Mouse (Mus musculus) embryonic fibroblast, embryonic 13.5 days (primary cell): ENCODE results near the gene Myo1c. TPM values are rescaled to one million over a fixed set of nuclear protein-coding genes. Genes with fewer than 3 reads are reported as not detected.

Experiments
- H3K27ac ChIP-seq: 2 replicates; pipeline ENCODE4 v1.5.1; 2012; ENCODE audit warnings: low read length, control low read depth, inconsistent platforms; ENCODE audit not compliant: insufficient read depth
- H3K4me1 ChIP-seq: 2 replicates; pipeline ENCODE4 v1.6.1; 2011; ENCODE audit warnings: low read length; ENCODE audit not compliant: control insufficient read depth, insufficient read depth
- H3K4me3 ChIP-seq: 2 replicates; pipeline ENCODE4 v1.5.1; 2011; ENCODE audit warnings: mild to moderate bottlenecking, control low read depth, low read length; ENCODE audit not compliant: insufficient read depth
- CTCF ChIP-seq: IDR thresholded peaks from 2 replicates; pipeline ENCODE4 v1.5.1; 2011; ENCODE audit warnings: mild to moderate bottlenecking, control low read depth, low read length, moderate library complexity, borderline replicate concordance; ENCODE audit not compliant: insufficient read depth
- POLR2A ChIP-seq: IDR thresholded peaks from 2 replicates; pipeline ENCODE4 v1.6.1; 2011; ENCODE audit warnings: low read depth, mild to moderate bottlenecking, control low read depth, low read length, moderate library complexity
- polyA plus RNA-seq: library from polyadenylated mRNA; stranded (reverse); fragments of >200 nt; gene quantifications from 2 replicates; pipeline ENCODE4 v1.2.4, GENCODE M21; 2011; ENCODE audit warnings: low read depth; ENCODE audit not compliant: missing spikeins, insufficient read length

Gene Myo1c
- polyA plus RNA-seq, 1 experiment, result 169 TPM

- no peak for TF ChIP-seq CTCF
- no peak for TF ChIP-seq POLR2A
- peaks cover 10% of the 10 kb centered on the region for H3K4me1 ChIP-seq
- no peak overlapping the region for H3K27ac ChIP-seq
- no peak overlapping the region for H3K4me3 ChIP-seq
Measured at GRCm38 (mm10) chr11:75700557-75700956, 50.3 kb downstream of the Myo1c start.

DNA sequence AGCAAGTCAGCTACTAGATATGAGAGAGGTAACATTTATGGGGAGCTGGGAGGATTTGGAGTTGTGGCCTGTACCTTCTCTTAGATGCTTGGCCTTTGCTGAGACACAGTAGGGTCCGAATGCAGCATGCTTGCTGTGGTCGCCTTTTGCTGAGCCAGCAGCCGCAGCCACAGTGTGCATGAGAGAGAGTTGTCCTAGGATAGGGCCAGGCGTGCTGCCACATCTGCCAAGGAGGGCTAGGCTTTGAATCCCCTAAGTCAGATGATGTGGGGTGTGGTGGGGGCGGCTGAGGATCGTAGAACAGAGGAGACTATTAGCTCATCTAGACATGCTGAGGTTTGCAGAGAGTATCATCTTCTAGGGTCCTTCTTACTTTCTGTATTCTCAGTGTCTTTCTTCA is 52.5 kb downstream of the Myo1c start:
- TF ChIP-seq CTCF, result no peak
- no peak for TF ChIP-seq POLR2A
- H3K4me3 ChIP-seq, result no peak overlapping the region
- H3K27ac ChIP-seq, result no peak overlapping the region

DNA sequence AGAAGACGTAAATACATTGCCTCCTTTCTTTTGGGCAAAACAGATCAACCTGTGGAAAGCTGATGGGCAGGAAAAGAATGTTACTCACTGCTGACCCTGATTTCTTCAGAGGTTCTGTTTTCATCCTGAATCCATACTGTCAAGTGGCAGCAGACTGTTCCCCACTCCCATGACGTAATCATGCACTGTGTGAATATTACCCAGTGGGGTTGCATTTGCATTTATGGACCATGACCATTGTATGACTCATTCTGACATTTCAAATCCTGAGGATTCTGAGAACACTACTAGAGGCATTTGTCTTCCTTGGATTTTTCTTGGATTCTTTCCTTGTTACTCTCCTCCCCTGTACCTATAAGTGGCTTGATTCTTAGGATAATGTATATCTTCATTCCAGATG is 53.4 kb downstream of the Myo1c start:
- H3K4me1 ChIP-seq, result peaks cover 10% of the 10 kb centered on the region
- TF ChIP-seq CTCF (no peak), POLR2A (no peak)
- H3K4me3 ChIP-seq, result no peak overlapping the region
- no peak overlapping the region for H3K27ac ChIP-seq

More for the DNA sequence above, 52.5 kb downstream of the Myo1c start:
- H3K4me1 ChIP-seq, result peaks cover 10% of the 10 kb centered on the region

- H3K4me3 ChIP-seq, result no peak overlapping the region
- H3K4me1 ChIP-seq, result no peaks in the 10 kb centered on the region
- TF ChIP-seq POLR2A (no peak), CTCF (no peak)
Measured at GRCm38 (mm10) chr11:75713949-75714348, 63.6 kb downstream of the Myo1c start.

DNA sequence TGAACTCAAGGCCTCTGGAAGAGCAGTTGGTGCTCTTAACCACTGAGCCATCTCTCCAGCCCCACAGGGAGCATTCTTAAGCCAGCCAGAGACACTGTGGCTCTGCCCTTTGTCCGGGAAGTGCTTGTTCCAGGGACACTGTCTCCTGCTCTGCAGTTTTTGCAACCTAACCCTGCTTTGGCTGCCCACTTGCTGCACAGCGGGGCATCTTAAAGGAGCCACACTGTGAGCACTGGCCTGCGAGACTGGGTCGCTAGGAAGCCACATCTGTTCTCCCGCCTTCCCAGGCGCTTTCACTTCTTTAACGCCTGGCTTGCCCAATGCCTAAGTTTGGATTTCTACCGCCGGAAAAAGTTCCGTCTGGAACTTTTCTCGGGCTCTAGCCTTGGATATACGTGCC is 65.3 kb downstream of the Myo1c start:
- Histone ChIP-seq H3K27ac (no peak overlapping the region), H3K4me3 (no peak overlapping the region), H3K4me1 (no peaks in the 10 kb centered on the region)
- TF ChIP-seq POLR2A (no peak), CTCF (no peak)

More at GRCm38 (mm10) chr11:75713949-75714348, 63.6 kb downstream of the Myo1c start:
- H3K27ac ChIP-seq, result no peak overlapping the region

DNA sequence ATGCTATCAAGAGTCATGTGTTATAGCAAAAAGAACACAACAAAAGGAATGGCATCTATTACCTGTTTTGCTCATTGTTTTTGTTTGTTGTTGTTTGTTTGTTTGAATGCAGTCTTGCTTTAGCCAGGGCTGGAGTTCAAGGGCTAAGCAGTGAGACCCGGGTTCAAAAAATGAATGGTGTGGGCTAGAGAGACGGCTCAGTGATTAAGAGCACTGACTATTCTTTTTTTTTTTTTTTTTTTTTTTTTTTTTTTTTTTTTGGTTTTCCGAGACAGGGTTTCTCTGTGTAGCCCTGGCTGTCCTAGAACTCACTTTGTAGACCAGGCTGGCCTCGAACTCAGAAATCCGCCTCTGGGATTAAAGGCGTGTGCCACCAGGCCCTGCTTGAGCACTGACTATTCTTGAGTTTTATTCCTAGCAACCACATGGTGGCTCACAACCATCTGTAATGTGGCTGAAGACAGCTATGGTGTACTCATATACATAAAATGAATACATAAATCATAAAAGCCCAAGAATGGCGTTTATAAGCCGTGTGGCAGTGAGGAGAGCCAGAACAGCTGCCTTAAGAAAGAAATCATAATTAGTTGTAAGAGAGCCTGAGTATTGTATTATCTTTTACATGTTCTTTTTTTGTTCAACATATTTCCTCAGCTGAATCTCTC is 66.5 kb downstream of the Myo1c start:
- TF ChIP-seq CTCF (no peak), POLR2A (no peak)
- Histone ChIP-seq H3K4me3 (no peak overlapping the region), H3K4me1 (no peaks in the 10 kb centered on the region), H3K27ac (no peak overlapping the region)

GRCm38 (mm10) chr11:75722339-75722738 is 72.0 kb downstream of the Myo1c start:
- Histone ChIP-seq H3K4me1 (no peaks in the 10 kb centered on the region), H3K4me3 (no peak overlapping the region), H3K27ac (no peak overlapping the region)
- no peak for TF ChIP-seq CTCF
- TF ChIP-seq POLR2A, result no peak

Other genes starting within 250 kb of the Myo1c start
- gene Serpinf1, start 227.8 kb upstream of the Myo1c start, polyA plus RNA-seq, result 1,069 and 1,358 TPM in 2 replicates
- not detected in 2 replicates for gene Serpinf2, start 210.9 kb upstream of the Myo1c start, polyA plus RNA-seq
- 9.5 and 17.3 TPM in 2 replicates for gene Wdr81, start 195.8 kb upstream of the Myo1c start, polyA plus RNA-seq
- gene Tlcd2, start 188.8 kb upstream of the Myo1c start, polyA plus RNA-seq, result 11.2 and 11.4 TPM in 2 replicates
- gene Prpf8, start 163.7 kb upstream of the Myo1c start, polyA plus RNA-seq, result 127 and 132 TPM in 2 replicates
- gene Rilp, start 140.4 kb upstream of the Myo1c start, polyA plus RNA-seq, result 1.7 TPM in 2 replicates
- gene Scarf1, start 137.0 kb upstream of the Myo1c start, polyA plus RNA-seq, result 0.25 TPM in 1 of 2 replicates, not detected in the other
- 5.4 and 6.9 TPM in 2 replicates for gene Slc43a2, start 118.8 kb upstream of the Myo1c start, polyA plus RNA-seq
- gene Pitpna, start 62.4 kb upstream of the Myo1c start, polyA plus RNA-seq, result 160 and 204 TPM in 2 replicates
- 15.2 and 17.8 TPM in 2 replicates for gene Inpp5k, start 19.5 kb upstream of the Myo1c start, polyA plus RNA-seq
- 133 TPM in 2 replicates for gene Crk, start 28.8 kb downstream of the Myo1c start, polyA plus RNA-seq
- gene Ywhae, start 82.4 kb downstream of the Myo1c start, polyA plus RNA-seq, result 662 and 701 TPM in 2 replicates
- 1.5 and 1.9 TPM in 2 replicates for gene Doc2b, start 145.5 kb downstream of the Myo1c start, polyA plus RNA-seq